ENCODE assay signal across 26 mouse cellular contexts in the genomic region with DNA sequence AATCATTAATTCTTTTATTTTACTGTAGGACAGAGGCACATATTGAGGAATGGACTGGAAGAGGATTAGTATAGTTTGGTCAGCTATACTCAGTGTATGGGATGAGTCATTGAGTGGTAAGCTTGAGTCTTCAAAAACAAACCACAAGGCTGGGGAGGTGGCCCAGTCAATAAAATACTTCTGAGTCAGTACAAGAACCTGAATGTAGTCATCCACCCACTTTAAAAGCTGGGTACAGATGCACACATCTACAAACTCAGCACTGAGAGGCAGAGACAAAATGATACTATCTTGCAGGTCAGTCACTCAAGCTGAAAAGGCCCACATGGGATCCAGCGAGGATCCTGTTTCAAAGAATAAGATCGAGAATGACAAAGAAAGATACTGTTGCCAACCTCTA.
A peak's percentile ranks its signal among the peaks of the same experiment; 100 is the strongest.
DNase-seq lines count a peak whose midpoint lies in the region; ATAC-seq and TF ChIP-seq lines count a peak whose summit lies in the region.
"Had no signal": no experiment of that assay in that cellular context is flagged by ENCODE, and none has a peak within 500 bp of the region (broad histone marks: within the 10 kb centered on the region; RNA-seq: fewer than 3 reads in every experiment).

No protein-coding gene starts in this region.

- H3K9ac ChIP-seq in kidney, embryonic 15.5 days: no peak overlapping the region
- H3K9ac ChIP-seq: embryonic facial prominence, embryonic 15.5 days; hindbrain, embryonic 14.5 days; limb, embryonic 12.5 days; liver, embryonic 15.5 days; midbrain, embryonic 15.5 days; neural tube, embryonic 12.5 days had no signal

- no peaks in the 10 kb centered on the region for H3K79me2 ChIP-seq in C2C12 (ENCODE audit: control insufficient read depth, insufficient read depth)

- H3K36me3 ChIP-seq in kidney, embryonic 15.5 days: no peaks in the 10 kb centered on the region
- H3K36me3 ChIP-seq in C2C12 (ENCODE audit: control insufficient read depth, insufficient read depth): no peaks in the 10 kb centered on the region
- H3K36me3 ChIP-seq: embryonic facial prominence, embryonic 10.5 days; embryonic facial prominence, embryonic 15.5 days; G1E; limb, embryonic 12.5 days; liver, embryonic 15.5 days; midbrain, embryonic 15.5 days; neural tube, embryonic 12.5 days had no signal

- TF ChIP-seq CTCF in C2C12 (IDR thresholded peaks at IDR 0.05; ENCODE audit: control insufficient read depth, insufficient read depth, insufficient read length): no peak

- H3K4me3 ChIP-seq in kidney, embryonic 15.5 days (replicated peaks): no peak overlapping the region
- H3K4me3 ChIP-seq in C2C12 (ENCODE audit: insufficient read depth, poor library complexity, severe bottlenecking): no peak overlapping the region
- H3K4me3 ChIP-seq: embryonic facial prominence, embryonic 10.5 days; embryonic facial prominence, embryonic 15.5 days; left cerebral cortex, adult 2 months; limb, embryonic 12.5 days; liver, embryonic 15.5 days; midbrain, embryonic 15.5 days; neural tube, embryonic 12.5 days had no signal

- H3K4me2 ChIP-seq in kidney, embryonic 15.5 days: no peak overlapping the region
- H3K4me2 ChIP-seq: embryonic facial prominence, embryonic 15.5 days; heart, embryonic 11.5 days; hindbrain, embryonic 14.5 days; limb, embryonic 12.5 days; liver, embryonic 15.5 days; midbrain, embryonic 15.5 days; neural tube, embryonic 12.5 days had no signal

- ATAC-seq in kidney, embryonic 15.5 days (replicated peaks; ENCODE audit: low FRiP score): no peak
- ATAC-seq: activated CD4-positive, CD25-positive, alpha-beta regulatory T cell, adult 4 months; intestine, postnatal 0 days; midbrain, embryonic 15.5 days had no signal

- H3K27me3 ChIP-seq in kidney, embryonic 15.5 days: no peaks in the 10 kb centered on the region
- no peaks in the 10 kb centered on the region for H3K27me3 ChIP-seq in C2C12 (ENCODE audit: control insufficient read depth, insufficient read depth, insufficient read length)
- H3K27me3 ChIP-seq: embryonic facial prominence, embryonic 15.5 days; limb, embryonic 12.5 days; liver, embryonic 15.5 days; midbrain, embryonic 15.5 days; neural tube, embryonic 12.5 days had no signal

- H3K9me3 ChIP-seq in kidney, embryonic 15.5 days (replicated peaks): no peaks in the 10 kb centered on the region
- H3K9me3 ChIP-seq: embryonic facial prominence, embryonic 10.5 days; embryonic facial prominence, embryonic 15.5 days; G1E; limb, embryonic 12.5 days; liver, embryonic 15.5 days; midbrain, embryonic 15.5 days; neural tube, embryonic 12.5 days had no signal

- H3ac ChIP-seq in C2C12 (ENCODE audit: control insufficient read depth, insufficient read length, low read depth): no peak overlapping the region

- peaks cover 9% of the 10 kb centered on the region for H3K4me1 ChIP-seq in kidney, embryonic 15.5 days
- H3K4me1 ChIP-seq: embryonic facial prominence, embryonic 15.5 days; liver, embryonic 15.5 days; midbrain, embryonic 15.5 days; neural tube, embryonic 12.5 days had no signal

- WGBS in kidney, embryonic 15.5 days: 71% methylated on average over 2 of the region's 2 CpGs

- peak overlapping the region; percentile 34; the same call in 1 of the 2 replicates for H3K27ac ChIP-seq in kidney, embryonic 15.5 days
- H3K27ac ChIP-seq: embryonic facial prominence, embryonic 10.5 days; embryonic facial prominence, embryonic 15.5 days; hindbrain, embryonic 14.5 days; left cerebral cortex, adult 2 months; limb, embryonic 12.5 days; liver, embryonic 15.5 days; midbrain, embryonic 15.5 days; neural tube, embryonic 12.5 days had no signal

- no peaks in the 10 kb centered on the region for H3K79me3 ChIP-seq in C2C12 (ENCODE audit: low read depth)

- no peak for DNase-seq in kidney, postnatal 14 days
- peak; percentile 12 for DNase-seq in brain, adult 2 months (ENCODE audit: low read depth, low spot score)
- no peak for DNase-seq in cerebellum, postnatal 10 days
- DNase-seq in frontal cortex, adult 2 months (ENCODE audit: extremely low spot score in 1 of 2, low spot score in 1 of 2): no peak
- DNase-seq in gastrocnemius, postnatal 4 days (ENCODE audit: low spot score in 2 of 2): no peak
- DNase-seq: adrenal gland, postnatal 36 days; B cell, adult 2 months; cerebellum, adult 2 months; cerebellum, postnatal 25 days; gastrocnemius, postnatal 14 days; thymus, adult 2 months; thymus, postnatal 36 days had no signal

TF ChIP-seq in C2C12, 6 proteins besides CTCF, POLR2A, EP300 and RAD21:
- TF ChIP-seq MYOG (IDR thresholded peaks at IDR 0.05; ENCODE audit: control insufficient read depth, extremely low read depth, insufficient read length) (no peak), USF1 (IDR thresholded peaks at IDR 0.05; ENCODE audit: low read depth) (no peak), CEBPB (IDR thresholded peaks at IDR 0.05; ENCODE audit: low read depth) (no peak), MYOD1 (IDR thresholded peaks at IDR 0.05; ENCODE audit: control insufficient read depth, insufficient read length, low read depth) (no peak), MAX (IDR thresholded peaks at IDR 0.05) (no peak), FOSL1 (IDR thresholded peaks at IDR 0.05; ENCODE audit: insufficient read depth, low read length, poor library complexity, severe bottlenecking) (peak; percentile 95)
